21 mouse cellular contexts compared by ENCODE assay signal in genomic region chr1:135810180-135810579, GRCm38 (mm10). TPM values are rescaled to one million over a fixed set of nuclear protein-coding genes. Genes with fewer than 3 reads are reported as not detected.
DNase-seq lines count a peak whose midpoint lies in the region; ATAC-seq and TF ChIP-seq lines count a peak whose summit lies in the region.
"Had no signal": no experiment of that assay in that cellular context is flagged by ENCODE, and none has a peak within 500 bp of the region (broad histone marks: within the 10 kb centered on the region; RNA-seq: fewer than 3 reads in every experiment).

No protein-coding gene starts in this region.

- no peaks in the 10 kb centered on the region for H3K9me3 ChIP-seq in heart, postnatal 0 days (replicated peaks; ENCODE audit: control insufficient read depth, low read length)
- H3K9me3 ChIP-seq in midbrain, embryonic 13.5 days, result no peaks in the 10 kb centered on the region
- no peaks in the 10 kb centered on the region for H3K9me3 ChIP-seq in midbrain, embryonic 16.5 days (replicated peaks; ENCODE audit: control insufficient read depth, low read length, poor library complexity, severe bottlenecking)
- H3K9me3 ChIP-seq: embryonic facial prominence, embryonic 15.5 days; megakaryocyte, embryonic 14.5 days; neural tube, embryonic 12.5 days had no signal

- H3K4me1 ChIP-seq in heart, postnatal 0 days (ENCODE audit: control insufficient read depth, insufficient read depth), result peaks cover 21% of the 10 kb centered on the region
- H3K4me1 ChIP-seq in midbrain, embryonic 13.5 days (replicated peaks), result 0 out of 2 replicates have a peak, but pooled peaks cover 3% of the 10 kb centered on the region
- no peaks in the 10 kb centered on the region for H3K4me1 ChIP-seq in midbrain, embryonic 16.5 days (ENCODE audit: control insufficient read depth, insufficient read depth, low read length)

- no peaks in the 10 kb centered on the region for H3K27me3 ChIP-seq in heart, postnatal 0 days (ENCODE audit: control insufficient read depth, insufficient read depth, low read length)
- no peaks in the 10 kb centered on the region for H3K27me3 ChIP-seq in midbrain, embryonic 13.5 days
- no peaks in the 10 kb centered on the region for H3K27me3 ChIP-seq in midbrain, embryonic 16.5 days (ENCODE audit: control insufficient read depth, insufficient read depth, low read depth, low read length)
- H3K27me3 ChIP-seq: embryonic facial prominence, embryonic 15.5 days; neural tube, embryonic 12.5 days had no signal

- H3K36me3 ChIP-seq in heart, postnatal 0 days (replicated peaks; ENCODE audit: control insufficient read depth, insufficient read depth, low read length), result peaks cover 42% of the 10 kb centered on the region
- no peaks in the 10 kb centered on the region for H3K36me3 ChIP-seq in midbrain, embryonic 13.5 days
- no peaks in the 10 kb centered on the region for H3K36me3 ChIP-seq in midbrain, embryonic 16.5 days (ENCODE audit: control insufficient read depth, insufficient read depth, low read length)
- H3K36me3 ChIP-seq: embryonic facial prominence, embryonic 15.5 days; neural tube, embryonic 12.5 days had no signal

- no peak for ATAC-seq in heart, postnatal 0 days (ENCODE audit: insufficient read depth, low read depth)
- peak; percentile 3; the same call in 1 of the 2 replicates for ATAC-seq in midbrain, embryonic 13.5 days
- no peak for ATAC-seq in midbrain, embryonic 16.5 days
- ATAC-seq: forebrain, postnatal 0 days had no signal

- TF ChIP-seq EP300 in heart, postnatal 0 days (IDR thresholded peaks at IDR 0.05; ENCODE audit: low read depth), result no peak

- H3K9ac ChIP-seq in heart, postnatal 0 days (replicated peaks; ENCODE audit: low read depth, low read length), result no peak overlapping the region
- no peak overlapping the region for H3K9ac ChIP-seq in midbrain, embryonic 13.5 days (replicated peaks)
- H3K9ac ChIP-seq in midbrain, embryonic 16.5 days (ENCODE audit: low read depth, low read length), result no peak overlapping the region
- H3K9ac ChIP-seq: embryonic facial prominence, embryonic 15.5 days; forebrain, postnatal 0 days; neural tube, embryonic 12.5 days had no signal

- H3K4me2 ChIP-seq in heart, postnatal 0 days (ENCODE audit: low read depth, low read length), result no peak overlapping the region
- H3K4me2 ChIP-seq in midbrain, embryonic 13.5 days (replicated peaks), result no peak overlapping the region
- H3K4me2 ChIP-seq in midbrain, embryonic 16.5 days (ENCODE audit: low read length), result no peak overlapping the region
- H3K4me2 ChIP-seq: embryonic facial prominence, embryonic 15.5 days; neural tube, embryonic 12.5 days had no signal

- 58% methylated on average over 2 of the region's 2 CpGs for WGBS in heart, postnatal 0 days
- 85% methylated on average over 2 of the region's 2 CpGs for WGBS in midbrain, embryonic 13.5 days
- WGBS in midbrain, embryonic 16.5 days, result 95% methylated on average over 2 of the region's 2 CpGs

- DNase-seq in heart, postnatal 0 days (ENCODE audit: low spot score), result no peak
- DNase-seq in heart, adult 11 months, result no peak
- DNase-seq in kidney, postnatal 14 days, result peak; percentile 64
- no peak for DNase-seq in adrenal gland, adult 2 months
- DNase-seq in left cerebral cortex, postnatal 10 days (ENCODE audit: extremely low spot score in 1 of 2, low spot score in 2 of 2), result no peak
- DNase-seq: cerebellum, adult 2 months; cerebellum, postnatal 36 days; forebrain, postnatal 0 days; heart, adult 2 months; heart, postnatal 36 days; liver; lung, adult 18-20 months; lung, postnatal 14 days; right cerebral cortex, postnatal 4 days; thymus, postnatal 25 days had no signal

- intact Hi-C loops in left cerebral cortex, postnatal 10 days (cut with DNase I), result no loop called here

- TF ChIP-seq CTCF in heart, postnatal 0 days (IDR thresholded peaks at IDR 0.05; ENCODE audit: low read depth), result no peak

- no peak overlapping the region for H3K4me3 ChIP-seq in heart, postnatal 0 days (ENCODE audit: low read depth, low read length)
- no peak overlapping the region for H3K4me3 ChIP-seq in midbrain, embryonic 13.5 days (replicated peaks)
- H3K4me3 ChIP-seq in midbrain, embryonic 16.5 days (ENCODE audit: low read depth, low read length), result no peak overlapping the region
- H3K4me3 ChIP-seq: embryonic facial prominence, embryonic 15.5 days; heart, adult 2 months; megakaryocyte, embryonic 14.5 days; neural tube, embryonic 12.5 days had no signal

- peak overlapping the region; percentile 7; the same call in 1 of the 2 replicates for H3K27ac ChIP-seq in heart, postnatal 0 days (ENCODE audit: low read depth)
- H3K27ac ChIP-seq in midbrain, embryonic 13.5 days, result no peak overlapping the region
- H3K27ac ChIP-seq in midbrain, embryonic 16.5 days (ENCODE audit: low read length), result no peak overlapping the region
- H3K27ac ChIP-seq: embryonic facial prominence, embryonic 15.5 days; heart, adult 2 months; neural tube, embryonic 12.5 days had no signal

RNA-seq across cellular contexts. Expression of gene Lad1, which starts 8.2 kb away (rescaled TPM):
- 4.4 and 32.9 TPM in 2 replicates for total RNA-seq in heart, postnatal 0 days (2014; rRNA removed; ENCODE audit: low replicate concordance)
- 9.1 and 11.1 TPM in 2 replicates for polyA plus RNA-seq in heart, postnatal 0 days (2015; fragmentation: Nextera tagmentation; extraction: Ambion mirVana)
- polyA plus RNA-seq in midbrain, embryonic 13.5 days (2015; fragmentation: Nextera tagmentation; extraction: Ambion mirVana), result 0.36 and 0.37 TPM in 2 replicates
- polyA plus RNA-seq in midbrain, embryonic 16.5 days (2015; fragmentation: Nextera tagmentation; extraction: Ambion mirVana), result 0.95 and 1.3 TPM in 2 replicates
- under 1 TPM; 0.14 to 0.17 TPM for total RNA-seq in adrenal gland, adult 2 months (2021)
- 0.38 and 0.40 TPM in 2 replicates for polyA plus RNA-seq in adrenal gland, adult 2 months (2012; rRNA removed)
- under 1 TPM; 0.75 to 0.91 TPM for total RNA-seq in left cerebral cortex, postnatal 10 days (2021)
- total RNA-seq: monocyte, adult 5-6 weeks had no signal

RNA-seq across cellular contexts. Expression of gene Tnnt2, which starts 26.0 kb away (rescaled TPM):
- total RNA-seq in heart, postnatal 0 days (2014; rRNA removed; ENCODE audit: low replicate concordance), result 1,865 and 1,929 TPM in 2 replicates
- polyA plus RNA-seq in heart, postnatal 0 days (2015; fragmentation: Nextera tagmentation; extraction: Ambion mirVana), result 13,184 and 14,025 TPM in 2 replicates
- polyA plus RNA-seq in midbrain, embryonic 13.5 days (2015; fragmentation: Nextera tagmentation; extraction: Ambion mirVana), result 0.26 and 0.55 TPM in 2 replicates
- polyA plus RNA-seq in midbrain, embryonic 16.5 days (2015; fragmentation: Nextera tagmentation; extraction: Ambion mirVana), result 0.46 and 0.53 TPM in 2 replicates
- 1 to 10 TPM; 3.1 to 5.7 TPM for total RNA-seq in adrenal gland, adult 2 months (2021)
- polyA plus RNA-seq in adrenal gland, adult 2 months (2012; rRNA removed), result 0.66 and 1.00 TPM in 2 replicates
- total RNA-seq in left cerebral cortex, postnatal 10 days (2021), result 1 to 10 TPM; 2.0 to 3.3 TPM
- total RNA-seq: monocyte, adult 5-6 weeks had no signal

RNA-seq across cellular contexts. Expression of gene Tnni1, which starts 30.9 kb away (rescaled TPM):
- 4,186 and 4,592 TPM in 2 replicates for total RNA-seq in heart, postnatal 0 days (2014; rRNA removed; ENCODE audit: low replicate concordance)
- polyA plus RNA-seq in heart, postnatal 0 days (2015; fragmentation: Nextera tagmentation; extraction: Ambion mirVana), result 4,392 and 4,399 TPM in 2 replicates
- polyA plus RNA-seq in midbrain, embryonic 13.5 days (2015; fragmentation: Nextera tagmentation; extraction: Ambion mirVana), result 0.20 and 0.34 TPM in 2 replicates
- 0.35 and 1.1 TPM in 2 replicates for polyA plus RNA-seq in midbrain, embryonic 16.5 days (2015; fragmentation: Nextera tagmentation; extraction: Ambion mirVana)
- not detected for total RNA-seq in adrenal gland, adult 2 months (2021)
- polyA plus RNA-seq in adrenal gland, adult 2 months (2012; rRNA removed), result 0.15 and 0.28 TPM in 2 replicates
- total RNA-seq in left cerebral cortex, postnatal 10 days (2021), result 1 to 10 TPM in 1 of 2 experiments, under 1 TPM in 1; 0.99 to 1.1 TPM
- total RNA-seq: monocyte, adult 5-6 weeks had no signal

RNA-seq across cellular contexts. Expression of gene Phlda3, which starts 44.3 kb away (rescaled TPM):
- 87.5 and 130 TPM in 2 replicates for total RNA-seq in heart, postnatal 0 days (2014; rRNA removed; ENCODE audit: low replicate concordance)
- 65.5 and 67.2 TPM in 2 replicates for polyA plus RNA-seq in heart, postnatal 0 days (2015; fragmentation: Nextera tagmentation; extraction: Ambion mirVana)
- 12.5 and 14.8 TPM in 2 replicates for polyA plus RNA-seq in midbrain, embryonic 13.5 days (2015; fragmentation: Nextera tagmentation; extraction: Ambion mirVana)
- 26.6 and 33.0 TPM in 2 replicates for polyA plus RNA-seq in midbrain, embryonic 16.5 days (2015; fragmentation: Nextera tagmentation; extraction: Ambion mirVana)
- 10 to 100 TPM; 35.1 to 83.1 TPM for total RNA-seq in adrenal gland, adult 2 months (2021)
- polyA plus RNA-seq in adrenal gland, adult 2 months (2012; rRNA removed), result 119 and 180 TPM in 2 replicates
- 10 to 100 TPM; 11.5 to 11.6 TPM for total RNA-seq in left cerebral cortex, postnatal 10 days (2021)

Comparison
In these comparisons a context has a peak if more than half of its experiments do, and no peak if none do; other contexts are left out.
1. RNA of gene Tnnt2, which starts 26.0 kb away (polyA plus RNA-seq): 13,184 to 14,025 TPM in heart, postnatal 0 days; 0.66 to 1.00 TPM in adrenal gland, adult 2 months, 0.46 to 0.53 TPM in midbrain, embryonic 16.5 days and 0.26 to 0.55 TPM in midbrain, embryonic 13.5 days; every median in the first group is over 1,000 times any median in the second.
2. RNA of gene Tnni1, which starts 30.9 kb away (polyA plus RNA-seq): 4,392 to 4,399 TPM in heart, postnatal 0 days; 0.35 to 1.1 TPM in midbrain, embryonic 16.5 days, 0.20 to 0.34 TPM in midbrain, embryonic 13.5 days and 0.15 to 0.28 TPM in adrenal gland, adult 2 months; every median in the first group is over 1,000 times any median in the second.